Mouse (Mus musculus) cortical plate, adult 2 months (tissue): ENCODE measurements around the gene Sim1.

Source experiments
- CTCF ChIP-seq: fragments of 200-500 bp; IDR thresholded peaks from 2 replicates; pipeline ENCODE4 v1.5.1; 2011; ENCODE audit warnings: mild to moderate bottlenecking, control low read depth, low read length; ENCODE audit not compliant: insufficient read depth; ENCODE audit errors: extremely low read depth
- POLR2A ChIP-seq: fragments of 200-500 bp; IDR thresholded peaks from 2 replicates; pipeline ENCODE4 v1.6.1; 2011; ENCODE audit warnings: mild to moderate bottlenecking, low read length, control low read depth; ENCODE audit not compliant: insufficient read depth; ENCODE audit errors: extremely low read depth

- TF ChIP-seq CTCF (no peak), POLR2A (no peak)
These were observed 117.0 kb downstream of the Sim1 start for GRCm38 (mm10) chr10:51011391-51012150.
